Mouse (Mus musculus) kidney, embryonic 15.5 days (tissue): Measurements from ENCODE around the gene Vegfb. TPM values are rescaled to one million over a fixed set of nuclear protein-coding genes. Genes with fewer than 3 reads are reported as not detected.

ENCODE experiments used
- ATAC-seq: fragments of 200-750 bp; cut with Nextera tagmentation; replicated peaks from 2 replicates; pipeline ENCODE4 v1.8.0; 2017; ENCODE audit warnings: moderate TSS enrichment; ENCODE audit not compliant: low FRiP score
- H3K27ac ChIP-seq: fragments of 300-500 bp; sonication (generic); 2 replicates; pipeline ENCODE4 v1.5.1; 2015; ENCODE audit warnings: mild to moderate bottlenecking, inconsistent platforms
- H3K27me3 ChIP-seq: fragments of 300-500 bp; sonication (generic); 2 replicates; pipeline ENCODE4 v1.6.1; 2015; ENCODE audit warnings: inconsistent platforms
- H3K36me3 ChIP-seq: fragments of 300-500 bp; sonication (generic); 2 replicates; pipeline ENCODE4 v1.6.1; 2015; ENCODE audit warnings: inconsistent platforms
- H3K4me1 ChIP-seq: fragments of 300-500 bp; sonication (generic); 2 replicates; pipeline ENCODE4 v1.6.1; 2015; ENCODE audit warnings: inconsistent platforms
- H3K4me2 ChIP-seq: fragments of 300-500 bp; sonication (generic); 2 replicates; pipeline ENCODE4 v1.6.1; 2015; ENCODE audit warnings: moderate library complexity, mild to moderate bottlenecking, inconsistent platforms
- H3K4me3 ChIP-seq: fragments of 300-500 bp; sonication (generic); replicated peaks from 2 replicates; pipeline ENCODE4 v1.5.1; 2015; ENCODE audit warnings: mild to moderate bottlenecking, inconsistent platforms
- H3K9ac ChIP-seq: fragments of 300-500 bp; sonication (generic); 2 replicates; pipeline ENCODE4 v1.6.1; 2015; ENCODE audit warnings: mild to moderate bottlenecking, inconsistent platforms
- H3K9me3 ChIP-seq: fragments of 300-500 bp; sonication (generic); replicated peaks from 2 replicates; pipeline ENCODE4 v1.6.1; 2016; ENCODE audit warnings: inconsistent platforms
- WGBS: fragments of 180-500 bp; shearing (Covaris S2); methylation state at CpG from one replicate; pipeline ENCODE4 v1.1.7; 2015; ENCODE audit warnings: mixed read lengths; 5-methylcytosine and 5-hydroxymethylcytosine counted together
- polyA plus RNA-seq: library from polyadenylated mRNA; unstranded; fragments of >200 nt; fragmentation: Nextera tagmentation; extraction: Ambion mirVana; gene quantifications from 2 replicates; pipeline ENCODE4 v1.2.1, GENCODE M21; 2015

Vegfb gene
- polyA plus RNA-seq = 39.5 and 41.0 TPM in 2 replicates

DNA sequence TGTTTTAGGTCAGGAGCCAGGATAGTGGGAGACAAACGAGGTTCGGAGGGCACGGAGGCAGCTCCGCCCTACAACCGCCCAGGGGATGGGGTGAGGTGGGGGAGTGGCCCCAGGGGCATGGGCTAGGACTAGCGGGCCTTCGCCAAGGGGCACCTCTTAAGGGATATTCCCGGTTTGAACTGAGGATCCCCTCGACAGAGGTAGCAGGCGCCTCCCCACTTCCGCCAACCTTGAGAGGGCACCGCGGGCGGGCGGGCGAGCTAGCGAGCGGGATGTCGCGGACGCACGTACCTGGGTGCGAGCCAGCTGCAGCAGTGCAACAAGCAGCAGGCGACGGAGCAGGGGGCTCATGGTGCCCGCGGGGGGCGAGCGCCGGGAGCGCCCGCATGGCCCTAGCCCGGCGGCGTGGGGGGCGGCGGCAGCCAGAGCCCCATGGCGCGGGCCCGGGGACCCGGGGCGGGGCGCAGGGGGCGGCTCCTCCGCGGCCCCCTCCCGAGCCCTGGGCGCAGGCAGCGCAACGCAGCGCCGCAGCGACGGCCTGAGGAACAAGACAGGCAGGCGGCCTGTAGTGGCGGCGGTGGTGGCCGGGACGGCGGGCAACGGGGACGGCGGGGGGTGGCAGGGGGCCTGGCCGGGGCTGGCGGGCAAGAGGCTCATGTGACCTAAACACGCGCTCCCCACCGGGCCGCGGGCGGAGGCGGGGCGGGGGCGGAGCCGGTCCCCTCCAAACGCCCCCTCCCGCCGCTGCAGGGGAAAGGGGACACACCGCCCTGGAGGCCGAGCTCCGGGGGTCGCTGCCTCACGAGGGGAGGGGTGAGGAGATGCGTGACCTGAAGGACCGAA is at the start of gene Vegfb:
Gene Vegfb, minus strand, starts transcription at position 591 of the 843 bp plus-strand sequence.
- peak within 1 kb of the TSS; percentile 82 for H3K4me3 ChIP-seq
- no peaks in the 10 kb centered on the region for H3K9me3 ChIP-seq
- no peaks in the 10 kb centered on the region for H3K27me3 ChIP-seq
- H3K4me1 ChIP-seq = peaks cover 32% of the 10 kb centered on the region
- ATAC-seq = peak; percentile 53
- peak within 1 kb of the TSS; percentile 92 for H3K4me2 ChIP-seq
- H3K9ac ChIP-seq = peak within 1 kb of the TSS; percentile 91
- H3K27ac ChIP-seq = peak within 1 kb of the TSS; percentile 90
- peaks cover 31% of the 10 kb centered on the region for H3K36me3 ChIP-seq
- under 1% methylated on average over 80 of the region's 85 CpGs for whole genome bisulfite sequencing

GRCm38 (mm10) chr19:7034006-7034405 is 46.6 kb upstream of the Vegfb start:
- no peak overlapping the region for H3K4me2 ChIP-seq
- peaks cover 76% of the 10 kb centered on the region for H3K36me3 ChIP-seq
- H3K9ac ChIP-seq = no peak overlapping the region
- H3K27me3 ChIP-seq = no peaks in the 10 kb centered on the region
- no peak overlapping the region for H3K4me3 ChIP-seq
- H3K27ac ChIP-seq = no peak overlapping the region
- ATAC-seq = no peak
- H3K4me1 ChIP-seq = peaks cover 19% of the 10 kb centered on the region
- 90% methylated on average over 5 of the region's 5 CpGs for WGBS
- H3K9me3 ChIP-seq = no peaks in the 10 kb centered on the region

- Histone ChIP-seq H3K36me3 (peaks cover 99% of the 10 kb centered on the region), H3K27me3 (no peaks in the 10 kb centered on the region), H3K9ac (no peak overlapping the region), H3K4me1 (no peaks in the 10 kb centered on the region), H3K9me3 (no peaks in the 10 kb centered on the region), H3K27ac (no peak overlapping the region), H3K4me3 (no peak overlapping the region), H3K4me2 (no peak overlapping the region)
- ATAC-seq = no peak
- 94% methylated on average over 5 of the region's 5 CpGs for WGBS
Observed at GRCm38 (mm10) chr19:7029531-7029930, 42.1 kb upstream of the Vegfb start.

- H3K9ac ChIP-seq = no peak overlapping the region
- no peak overlapping the region for H3K4me3 ChIP-seq
- no peaks in the 10 kb centered on the region for H3K9me3 ChIP-seq
- H3K4me2 ChIP-seq = no peak overlapping the region
- H3K27ac ChIP-seq = no peak overlapping the region
- peak; percentile 60; the same call in 1 of the 2 replicates for ATAC-seq
- 49% methylated on average over 3 of the region's 3 CpGs for WGBS
- H3K36me3 ChIP-seq = peaks cover 79% of the 10 kb centered on the region
- H3K27me3 ChIP-seq = no peaks in the 10 kb centered on the region
- no peaks in the 10 kb centered on the region for H3K4me1 ChIP-seq
Observed at GRCm38 (mm10) chr19:7020224-7020641, 32.8 kb upstream of the Vegfb start.

GRCm38 (mm10) chr19:7019191-7019590 is 31.7 kb upstream of the Vegfb start, which contains the start of gene Fermt3:
Gene Fermt3, minus strand, starts transcription at chr19:7019469.
- Histone ChIP-seq H3K36me3 (peaks cover 68% of the 10 kb centered on the region), H3K27me3 (no peaks in the 10 kb centered on the region), H3K4me3 (no peak within 1 kb of the TSS), H3K9ac (no peak within 1 kb of the TSS), H3K9me3 (no peaks in the 10 kb centered on the region), H3K27ac (peak within 1 kb of the TSS; percentile 13; the same call in 1 of the 2 replicates), H3K4me2 (no peak within 1 kb of the TSS), H3K4me1 (no peaks in the 10 kb centered on the region)
- ATAC-seq = no peak
- 78% methylated on average over 5 of the region's 5 CpGs for WGBS

DNA sequence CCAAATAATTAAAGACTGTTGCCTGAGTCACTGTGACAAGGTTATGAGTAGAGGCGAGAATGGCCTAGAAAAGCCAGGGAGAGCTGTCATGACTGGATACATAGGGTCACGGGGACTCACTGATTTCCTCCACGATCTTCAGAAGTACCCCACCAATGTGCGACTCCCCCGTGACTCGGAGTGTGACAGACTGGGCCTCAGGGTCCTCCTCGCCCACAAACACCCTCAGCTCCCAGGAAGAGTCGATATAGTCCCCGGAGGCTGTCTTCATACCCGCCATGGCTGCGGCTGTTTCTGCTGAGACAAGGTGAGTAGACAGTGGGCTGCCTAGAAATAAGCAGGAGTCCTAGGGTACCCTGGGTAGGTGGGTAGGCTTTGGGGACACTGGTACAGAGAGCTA is 31.1 kb upstream of the Vegfb start:
- H3K9ac ChIP-seq = no peak overlapping the region
- no peaks in the 10 kb centered on the region for H3K27me3 ChIP-seq
- H3K27ac ChIP-seq = peak overlapping the region; percentile 1; the same call in 1 of the 2 replicates
- 80% methylated on average over 11 of the region's 11 CpGs for WGBS
- no peak overlapping the region for H3K4me2 ChIP-seq
- H3K4me1 ChIP-seq = no peaks in the 10 kb centered on the region
- no peaks in the 10 kb centered on the region for H3K9me3 ChIP-seq
- ATAC-seq = no peak
- H3K4me3 ChIP-seq = no peak overlapping the region
- peaks cover 62% of the 10 kb centered on the region for H3K36me3 ChIP-seq

GRCm38 (mm10) chr19:7017541-7018457 is 30.3 kb upstream of the Vegfb start:
- 0 out of 2 replicates have a peak, but pooled peaks have one; percentile 31 for ATAC-seq
- Histone ChIP-seq H3K4me3 (no peak overlapping the region), H3K36me3 (peaks cover 54% of the 10 kb centered on the region), H3K4me1 (no peaks in the 10 kb centered on the region), H3K27ac (peak overlapping the region; percentile 1; the same call in 1 of the 2 replicates), H3K9me3 (no peaks in the 10 kb centered on the region), H3K27me3 (no peaks in the 10 kb centered on the region), H3K4me2 (no peak overlapping the region), H3K9ac (no peak overlapping the region)
- WGBS = 70% methylated on average over 12 of the region's 12 CpGs

GRCm38 (mm10) chr19:7014481-7015135 is 27.2 kb upstream of the Vegfb start:
- H3K9ac ChIP-seq = no peak overlapping the region
- H3K4me3 ChIP-seq = no peak overlapping the region
- H3K27ac ChIP-seq = no peak overlapping the region
- H3K36me3 ChIP-seq = peaks cover 22% of the 10 kb centered on the region
- no peaks in the 10 kb centered on the region for H3K4me1 ChIP-seq
- WGBS = 91% methylated on average over 20 of the region's 20 CpGs
- H3K9me3 ChIP-seq = no peaks in the 10 kb centered on the region
- no peaks in the 10 kb centered on the region for H3K27me3 ChIP-seq
- no peak for ATAC-seq
- H3K4me2 ChIP-seq = no peak overlapping the region

- no peak overlapping the region for H3K4me3 ChIP-seq
Observed at GRCm38 (mm10) chr19:7013984-7014383, 26.5 kb upstream of the Vegfb start.

GRCm38 (mm10) chr19:7012426-7012825 is 25.0 kb upstream of the Vegfb start:
- Histone ChIP-seq H3K9me3 (no peaks in the 10 kb centered on the region), H3K27me3 (no peaks in the 10 kb centered on the region), H3K27ac (no peak overlapping the region), H3K36me3 (peaks cover 3% of the 10 kb centered on the region; the same call in 1 of the 2 replicates), H3K4me3 (no peak overlapping the region), H3K4me1 (no peaks in the 10 kb centered on the region), H3K9ac (no peak overlapping the region), H3K4me2 (no peak overlapping the region)
- ATAC-seq = no peak
- WGBS = 72% methylated on average over 4 of the region's 4 CpGs

More at GRCm38 (mm10) chr19:7013984-7014383, 26.5 kb upstream of the Vegfb start:
- no peak overlapping the region for H3K4me2 ChIP-seq
- H3K9me3 ChIP-seq = no peaks in the 10 kb centered on the region
- no peak overlapping the region for H3K27ac ChIP-seq
- H3K4me1 ChIP-seq = no peaks in the 10 kb centered on the region
- H3K27me3 ChIP-seq = no peaks in the 10 kb centered on the region
- WGBS = 87% methylated on average over 9 of the region's 9 CpGs
- no peak overlapping the region for H3K9ac ChIP-seq
- no peak for ATAC-seq
- peaks cover 16% of the 10 kb centered on the region for H3K36me3 ChIP-seq

- Histone ChIP-seq H3K27ac (no peak overlapping the region), H3K4me2 (no peak overlapping the region), H3K27me3 (no peaks in the 10 kb centered on the region), H3K4me1 (no peaks in the 10 kb centered on the region), H3K9ac (no peak overlapping the region), H3K9me3 (no peaks in the 10 kb centered on the region), H3K36me3 (no peaks in the 10 kb centered on the region), H3K4me3 (no peak overlapping the region)
- ATAC-seq = no peak
- 78% methylated on average over 9 of the region's 9 CpGs for WGBS
Observed at GRCm38 (mm10) chr19:7006892-7007593, 19.6 kb upstream of the Vegfb start.
